Mouse (Mus musculus) kidney, adult 18-20 months (tissue): Measurements from ENCODE around the gene Slc37a3.
"Not testable (repeated sequence)": the region's sequence is repeated elsewhere in the genome, so short reads cannot be mapped to it uniquely, and the experiment has no call there.

Experiments
- DNase-seq: peaks from one replicate; pipeline ENCODE4 v3.0.0; 2021

Gene Slc37a3

DNA sequence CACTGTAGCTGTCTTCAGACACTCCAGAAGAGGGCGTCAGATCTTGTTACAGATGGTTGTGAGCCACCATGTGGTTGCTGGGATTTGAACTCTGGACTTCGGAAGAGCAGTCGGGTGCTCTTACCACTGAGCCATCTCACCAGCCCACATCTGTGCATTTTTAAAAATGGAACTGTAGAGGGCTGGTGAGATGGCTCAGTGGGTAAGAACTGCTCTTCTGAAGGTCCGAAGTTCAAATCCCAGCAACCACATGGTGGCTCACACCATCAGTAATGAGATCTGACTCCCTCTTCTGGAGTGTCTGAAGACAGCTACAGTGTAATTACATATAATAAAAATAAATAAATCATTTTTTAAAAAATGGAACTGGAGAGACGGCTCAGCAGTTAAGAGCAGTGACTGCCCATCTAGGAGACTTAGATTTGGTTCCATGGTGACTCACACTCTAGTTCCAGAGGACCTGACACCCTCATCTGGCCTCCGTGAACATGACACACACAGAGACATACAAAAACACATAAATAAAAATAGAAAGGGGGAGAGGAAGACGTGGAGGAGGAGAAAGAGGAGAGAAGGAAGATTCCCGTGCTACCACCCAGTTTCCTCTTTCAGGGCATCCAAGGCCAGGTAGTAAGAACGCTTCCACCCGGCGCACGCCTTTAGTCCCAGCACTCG is 823 bp upstream of the Slc37a3 start:
- DNase-seq: not testable (repeated sequence)

DNA sequence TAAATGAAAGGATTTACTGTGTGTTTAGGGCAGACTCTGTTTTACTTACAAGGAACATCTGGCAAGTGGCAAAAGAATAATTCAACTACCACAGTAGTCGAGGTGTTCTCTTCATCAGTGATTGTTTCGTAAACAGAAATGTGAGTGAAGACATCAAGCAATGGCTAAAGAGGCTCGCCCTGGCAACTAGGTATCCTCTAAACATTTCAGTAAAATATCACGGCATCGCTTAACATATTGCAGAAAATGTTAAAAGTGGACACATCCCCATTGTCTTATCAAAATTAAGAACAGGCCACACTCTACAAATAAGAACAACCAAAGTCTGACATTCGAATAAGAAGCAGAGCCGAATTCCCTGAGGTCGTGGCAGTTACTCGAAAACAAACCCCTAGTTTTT is 700 bp downstream of the Slc37a3 start:
- no peak for DNase-seq

GRCm38 (mm10) chr6:39373301-39373955 is 4.0 kb downstream of the Slc37a3 start:
- no peak for DNase-seq

GRCm38 (mm10) chr6:39372727-39373126 is 4.7 kb downstream of the Slc37a3 start:
- peak; percentile 27 for DNase-seq

- DNase-seq: no peak
Observed at GRCm38 (mm10) chr6:39372042-39372441, 5.4 kb downstream of the Slc37a3 start.

- DNase-seq: no peak
Observed at GRCm38 (mm10) chr6:39369631-39370030, 7.8 kb downstream of the Slc37a3 start.

GRCm38 (mm10) chr6:39362684-39363083 is 14.8 kb downstream of the Slc37a3 start:
- DNase-seq: no peak

DNA sequence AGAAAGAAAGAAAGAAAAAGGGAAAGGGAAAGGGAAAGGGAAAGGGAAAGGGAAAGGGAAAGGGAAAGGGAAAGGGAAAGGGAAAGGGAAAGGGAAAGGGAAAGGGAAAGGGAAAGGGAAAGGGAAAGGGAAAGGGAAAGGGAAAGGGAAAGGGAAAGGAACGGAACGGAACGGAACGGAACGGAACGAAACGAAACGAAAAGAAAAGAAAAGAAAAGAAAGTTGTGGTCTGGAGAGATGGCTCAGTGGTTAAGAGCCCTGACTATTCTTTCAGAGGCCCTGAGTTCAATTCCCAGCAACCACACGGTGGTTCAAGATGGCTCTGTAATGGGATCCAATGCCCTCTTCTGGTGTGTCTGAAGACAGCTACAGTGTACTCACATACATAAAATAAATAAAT is 18.3 kb downstream of the Slc37a3 start:
- DNase-seq: not testable (repeated sequence)

- no peak for DNase-seq
Observed at GRCm38 (mm10) chr6:39348946-39349345, 28.5 kb downstream of the Slc37a3 start.

DNA sequence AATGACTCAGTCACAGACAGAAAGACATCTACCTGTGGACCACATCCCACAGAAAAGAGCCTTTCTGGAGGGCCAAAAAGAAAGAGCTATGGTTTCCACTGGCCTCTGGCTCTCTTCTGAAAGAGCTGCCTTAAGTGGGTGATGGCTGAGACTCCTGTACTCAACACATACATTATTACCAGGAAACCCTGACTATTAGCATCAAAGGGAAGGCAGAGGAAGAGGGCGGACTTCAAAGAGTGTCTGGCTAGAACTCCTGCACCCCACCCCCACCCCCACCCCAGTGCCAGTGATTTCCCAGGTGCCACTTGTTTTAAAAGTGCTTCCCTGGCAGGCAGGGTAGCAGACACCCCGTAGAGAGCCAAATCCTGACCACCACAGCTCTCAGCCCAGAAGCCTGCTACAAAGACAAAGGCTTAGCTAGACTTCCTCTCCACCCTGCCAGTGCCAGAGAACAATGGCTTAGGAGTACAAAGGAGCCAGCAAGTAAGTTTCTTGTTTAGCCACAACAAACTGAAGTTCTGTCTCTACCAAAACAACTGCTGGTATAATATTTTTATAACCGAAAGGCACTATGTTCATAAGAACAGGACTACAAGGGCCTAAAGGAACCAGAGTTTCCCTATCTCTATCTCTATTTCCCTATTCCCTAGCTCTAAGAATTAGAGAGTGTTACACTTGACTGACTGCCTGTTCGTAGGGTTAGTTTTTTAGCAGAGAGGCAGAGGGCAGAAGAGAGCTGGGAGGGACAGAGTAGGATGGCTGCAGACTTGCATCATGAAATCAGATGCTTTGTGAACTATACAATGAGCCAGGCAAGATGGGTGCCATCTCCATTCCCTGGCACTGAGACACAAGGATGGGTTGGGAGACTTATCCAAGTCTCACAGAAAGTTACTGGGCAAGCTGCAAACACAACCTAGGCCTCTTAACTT is 29.3 kb downstream of the Slc37a3 start:
- no peak for DNase-seq

- DNase-seq: no peak
Observed at GRCm38 (mm10) chr6:39346991-39347501, 30.4 kb downstream of the Slc37a3 start.

DNA sequence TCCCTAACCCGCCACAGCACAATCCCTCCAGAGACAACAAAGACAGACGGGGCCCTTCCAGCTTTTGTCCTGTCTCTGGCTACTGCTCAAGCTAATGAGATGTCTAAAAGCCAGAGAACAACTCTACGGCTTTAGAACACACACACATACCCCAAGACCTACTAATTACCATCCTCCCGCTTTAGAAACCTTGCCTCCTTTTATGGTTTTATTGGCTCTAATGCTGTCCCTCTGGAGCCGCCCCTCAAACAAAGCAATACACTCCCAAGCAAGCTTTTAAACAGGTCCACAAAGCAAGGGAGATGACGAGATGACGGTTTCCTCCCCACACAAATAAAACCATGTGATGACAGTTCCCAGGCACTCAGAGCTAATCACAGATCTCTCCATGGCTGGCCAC is 32.0 kb downstream of the Slc37a3 start:
- no peak for DNase-seq

- peak; percentile 84 for DNase-seq
Observed at GRCm38 (mm10) chr6:39344020-39344419, 33.5 kb downstream of the Slc37a3 start.

DNA sequence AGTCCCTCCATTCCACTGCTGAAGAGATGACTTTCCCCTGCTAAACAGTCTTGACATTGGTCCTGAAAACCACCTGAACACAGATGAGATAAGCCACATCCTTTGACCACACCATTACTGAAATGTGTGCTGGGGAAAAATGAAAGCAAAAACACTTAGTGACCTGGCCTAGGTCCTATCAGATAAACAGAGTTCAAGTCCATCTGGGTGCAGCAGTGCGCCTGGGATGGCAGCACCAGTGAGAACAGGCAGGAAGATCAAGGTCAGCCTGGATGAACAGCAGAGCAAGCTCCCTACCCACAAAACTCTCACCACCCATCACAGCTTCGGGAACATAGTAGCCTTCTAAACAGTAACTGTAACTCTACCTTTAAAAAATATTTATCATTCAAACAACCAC is 35.7 kb downstream of the Slc37a3 start:
- no peak for DNase-seq

DNA sequence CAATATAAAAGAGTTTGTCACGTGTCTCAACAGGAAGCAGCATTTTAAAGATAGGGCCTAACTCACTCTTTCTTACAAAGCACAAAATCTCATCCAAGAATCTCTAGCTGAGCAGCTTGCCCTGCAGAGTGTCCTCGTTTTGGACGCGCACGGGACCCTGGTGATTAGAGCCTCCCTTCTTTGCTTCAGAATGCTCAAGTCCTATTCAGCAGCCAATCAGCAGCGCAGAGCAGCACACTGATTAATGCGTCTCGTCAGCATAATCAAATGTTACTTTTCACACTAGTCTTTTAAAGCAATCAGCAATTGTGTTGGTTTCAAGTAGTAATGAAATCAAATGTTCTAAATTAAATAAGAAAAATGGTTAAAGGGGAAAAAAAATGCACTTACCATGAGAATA is 39.1 kb downstream of the Slc37a3 start:
- no peak for DNase-seq

DNA sequence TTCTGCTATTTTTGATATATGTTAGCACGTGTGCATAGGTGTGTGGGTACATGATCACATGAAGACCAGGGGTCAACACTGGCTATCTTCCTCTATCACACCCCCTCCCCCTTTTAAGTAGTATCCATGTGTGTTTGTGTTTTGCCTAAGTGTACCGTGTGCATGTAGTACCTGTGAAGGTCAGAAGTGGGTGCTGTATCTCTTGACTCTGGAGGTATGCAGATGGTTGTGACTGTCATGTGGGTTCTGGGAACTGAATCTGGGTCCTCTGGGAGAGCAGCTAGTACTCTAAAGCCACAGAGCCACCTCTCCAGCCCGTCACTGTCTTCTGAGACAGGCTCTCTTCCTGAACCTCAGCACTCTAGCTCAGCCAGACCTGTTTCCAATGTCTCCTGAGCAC is 42.6 kb downstream of the Slc37a3 start:
- DNase-seq: no peak

DNA sequence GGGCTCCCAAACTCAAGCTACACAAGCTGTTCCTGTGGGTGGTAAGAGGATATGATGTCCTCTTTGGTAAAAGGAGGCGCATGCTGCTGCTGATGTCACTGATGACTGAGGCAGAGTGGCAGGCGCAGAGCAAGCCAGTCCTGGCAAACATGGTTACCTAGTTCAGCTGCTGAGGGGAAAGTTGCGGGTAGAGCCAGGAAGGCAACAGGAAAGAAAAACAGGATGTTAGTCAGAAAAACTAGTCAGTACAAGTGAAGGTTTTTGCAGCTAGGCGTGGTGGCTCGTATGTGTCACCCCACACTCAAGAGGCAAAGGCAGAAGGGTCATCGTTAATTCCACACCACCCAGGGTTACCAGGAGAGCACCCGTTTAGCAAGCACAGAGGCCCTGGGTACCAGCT is 43.3 kb downstream of the Slc37a3 start:
- no peak for DNase-seq

GRCm38 (mm10) chr6:39331998-39332700 is 45.3 kb downstream of the Slc37a3 start:
- no peak for DNase-seq

DNA sequence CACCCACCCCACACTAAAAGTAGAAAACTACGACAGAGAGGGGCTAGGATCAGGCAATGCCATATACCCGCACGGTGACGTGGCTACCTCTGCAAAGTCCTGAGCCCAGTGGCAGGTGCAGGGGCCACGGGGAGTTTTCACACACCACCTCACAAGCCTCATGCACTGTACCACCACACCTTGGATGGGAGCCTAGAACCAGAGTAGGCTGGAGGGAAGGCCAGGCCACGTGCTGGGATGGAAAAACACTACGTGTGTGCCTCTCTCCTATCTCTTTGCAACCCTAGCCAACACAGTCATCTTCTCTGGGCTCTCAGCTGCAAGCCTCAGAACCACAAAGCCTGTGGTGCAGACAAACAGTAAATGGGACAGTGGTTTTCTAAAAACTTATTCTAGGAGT is 46.5 kb downstream of the Slc37a3 start:
- no peak for DNase-seq

DNA sequence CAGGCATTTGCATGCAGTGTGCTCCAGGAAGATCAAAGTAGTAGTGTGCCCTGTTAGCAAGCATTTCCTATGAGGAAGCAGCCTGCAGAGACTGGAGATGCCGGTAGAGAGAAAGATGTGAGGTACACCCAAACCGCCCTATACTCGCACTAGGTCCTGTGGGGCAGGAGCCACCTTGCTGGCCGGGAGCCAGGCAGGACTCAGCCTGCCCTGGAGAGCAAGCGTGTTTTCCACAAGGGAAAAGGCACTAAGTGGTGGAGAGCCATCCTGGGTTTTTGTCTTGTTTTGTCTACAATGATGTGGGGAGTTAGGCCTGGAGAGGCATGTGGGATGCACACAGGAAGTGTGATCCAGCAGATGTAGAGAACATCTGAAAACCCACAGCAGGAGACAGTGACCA is 57.2 kb downstream of the Slc37a3 start:
- no peak for DNase-seq

GRCm38 (mm10) chr6:39319061-39319761 is 58.3 kb downstream of the Slc37a3 start:
- peak; percentile 44 for DNase-seq

DNA sequence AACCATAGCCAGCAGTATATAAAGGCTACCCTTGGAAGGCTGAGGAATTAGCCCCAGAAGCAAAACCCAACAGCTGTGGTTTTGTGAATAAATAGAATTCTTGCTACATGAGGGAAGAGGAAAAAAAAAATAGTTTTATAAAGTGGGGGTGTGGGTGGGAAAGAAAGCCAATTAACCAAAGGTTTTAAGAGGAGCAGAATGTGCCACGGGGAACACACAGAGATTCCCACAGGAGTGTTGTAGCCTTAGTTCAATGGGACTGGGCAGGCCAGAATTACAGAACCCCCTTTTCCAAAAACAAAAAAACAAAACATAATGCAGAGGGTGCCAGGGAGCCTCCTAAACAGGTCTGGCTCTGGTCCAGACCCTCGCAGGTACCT is 58.9 kb downstream of the Slc37a3 start:
- no peak for DNase-seq
